Mouse (Mus musculus) brain, embryonic 14.5 days (tissue): ENCODE data around the gene Trub2.

Experiments used
- CTCF ChIP-seq: fragments of 200-500 bp; IDR thresholded peaks from 2 replicates; pipeline ENCODE4 v1.5.1; 2012; ENCODE audit warnings: inconsistent platforms, mild to moderate bottlenecking, moderate library complexity, borderline replicate concordance; ENCODE audit not compliant: insufficient read depth, insufficient read length; ENCODE audit errors: extremely low read depth
- POLR2A ChIP-seq: fragments of 200-500 bp; IDR thresholded peaks from 2 replicates; pipeline ENCODE4 v1.6.1; 2012; ENCODE audit warnings: mild to moderate bottlenecking, inconsistent platforms, borderline replicate concordance; ENCODE audit not compliant: poor library complexity, insufficient read depth, insufficient read length, severe bottlenecking; ENCODE audit errors: extremely low read depth

GRCm38 (mm10) chr2:29802075-29802826 is 13.9 kb upstream of the Trub2 start, which contains the start of gene Slc27a4:
- TF ChIP-seq CTCF (no peak), POLR2A (peak; percentile 83)
